Comparison of ENCODE assay signal across 7 mouse cellular contexts in the genomic region with DNA sequence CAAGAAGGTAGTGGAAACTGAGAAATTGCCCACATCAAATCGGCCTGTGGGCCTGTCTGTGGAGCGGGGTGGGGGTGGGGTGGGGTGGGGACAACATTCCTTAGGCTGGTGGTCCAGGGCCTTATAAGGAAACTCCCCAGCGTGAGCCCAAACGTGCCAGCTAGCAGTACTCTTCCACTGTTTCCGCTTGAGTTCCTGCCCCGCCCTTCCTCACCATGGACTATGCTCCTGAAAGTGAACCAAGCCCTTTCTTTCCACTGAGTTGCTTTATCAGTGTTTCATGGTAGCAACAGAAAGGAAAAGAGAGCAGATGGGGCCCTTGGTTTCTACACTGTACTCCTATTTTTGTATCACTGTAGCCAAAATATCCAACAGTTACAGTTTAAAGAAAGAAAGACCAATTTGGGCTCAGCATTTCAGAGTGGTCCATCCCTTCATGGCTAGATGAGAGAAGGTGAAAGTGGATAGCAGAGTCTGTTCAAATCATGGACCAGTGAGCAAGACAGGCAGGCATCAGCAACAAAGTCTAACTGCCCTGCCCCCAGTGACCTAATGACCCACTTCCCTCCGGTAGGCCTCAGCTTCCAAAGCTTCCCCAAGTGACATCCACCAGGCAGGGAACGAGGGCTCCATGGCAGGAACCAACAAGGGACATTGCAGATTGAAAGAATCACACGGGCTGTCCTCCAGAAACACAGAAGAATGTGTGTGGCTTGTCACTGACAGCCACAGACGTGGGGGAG. TPM values are rescaled to one million over a fixed set of nuclear protein-coding genes. Genes with fewer than 3 reads are reported as not detected.
DNase-seq lines count a peak whose midpoint lies in the region; ATAC-seq lines count a peak whose summit lies in the region.

No protein-coding gene starts in this region.

- peak; percentile 70 for DNase-seq in forebrain, embryonic 11.5 days (ENCODE audit: low spot score)
- DNase-seq in cerebellum, adult 8-10 months: no peak
- DNase-seq in testis, postnatal 14 days (ENCODE audit: low spot score): no peak

- no peaks in the 10 kb centered on the region for H3K27me3 ChIP-seq in forebrain, embryonic 11.5 days (ENCODE audit: control insufficient read depth, insufficient read depth, low read length)
- H3K27me3 ChIP-seq in intestine, embryonic 15.5 days (replicated peaks): no peaks in the 10 kb centered on the region
- H3K27me3 ChIP-seq in liver, embryonic 16.5 days (ENCODE audit: control insufficient read depth, insufficient read depth, low read depth, low read length): no peaks in the 10 kb centered on the region
- no peaks in the 10 kb centered on the region for H3K27me3 ChIP-seq in stomach, embryonic 16.5 days (ENCODE audit: control insufficient read depth, insufficient read depth, low read length)

- 0 out of 2 replicates have a peak overlapping the region, but pooled peaks have one; percentile 5 for H3K4me2 ChIP-seq in forebrain, embryonic 11.5 days (ENCODE audit: low read depth, low read length, severe bottlenecking)
- peak overlapping the region; percentile 35 for H3K4me2 ChIP-seq in intestine, embryonic 15.5 days (replicated peaks)
- peak overlapping the region; percentile 27; the same call in 1 of the 2 replicates for H3K4me2 ChIP-seq in liver, embryonic 16.5 days (ENCODE audit: low read depth, low read length)
- peak overlapping the region; percentile 42 for H3K4me2 ChIP-seq in stomach, embryonic 16.5 days (ENCODE audit: low read depth, low read length)

- H3K4me1 ChIP-seq in brown adipose tissue, adult 24 weeks (ENCODE audit: control insufficient read depth, insufficient read depth, insufficient read length, low read length): peaks cover 15% of the 10 kb centered on the region
- peaks cover 14% of the 10 kb centered on the region; the same call in 1 of the 2 replicates for H3K4me1 ChIP-seq in forebrain, embryonic 11.5 days (replicated peaks; ENCODE audit: control insufficient read depth, insufficient read depth, low read length)
- peaks cover 25% of the 10 kb centered on the region for H3K4me1 ChIP-seq in intestine, embryonic 15.5 days (replicated peaks)
- peaks cover 33% of the 10 kb centered on the region for H3K4me1 ChIP-seq in liver, embryonic 16.5 days (ENCODE audit: control insufficient read depth, low read depth, low read length)
- peaks cover 43% of the 10 kb centered on the region for H3K4me1 ChIP-seq in stomach, embryonic 16.5 days (ENCODE audit: control insufficient read depth, insufficient read depth, low read length)

- H3K36me3 ChIP-seq in forebrain, embryonic 11.5 days (ENCODE audit: control insufficient read depth, insufficient read depth, low read length): no peaks in the 10 kb centered on the region
- no peaks in the 10 kb centered on the region for H3K36me3 ChIP-seq in intestine, embryonic 15.5 days
- H3K36me3 ChIP-seq in liver, embryonic 16.5 days (ENCODE audit: control insufficient read depth, insufficient read depth): no peaks in the 10 kb centered on the region
- no peaks in the 10 kb centered on the region for H3K36me3 ChIP-seq in stomach, embryonic 16.5 days (ENCODE audit: control insufficient read depth, insufficient read depth, low read length)

- no peak overlapping the region for H3K4me3 ChIP-seq in brown adipose tissue, adult 24 weeks (ENCODE audit: insufficient read depth, low read depth, low read length)
- H3K4me3 ChIP-seq in forebrain, embryonic 11.5 days (ENCODE audit: low read depth, low read length): no peak overlapping the region
- H3K4me3 ChIP-seq in intestine, embryonic 15.5 days (replicated peaks): no peak overlapping the region
- no peak overlapping the region for H3K4me3 ChIP-seq in liver, embryonic 16.5 days (ENCODE audit: low read depth, low read length)
- H3K4me3 ChIP-seq in stomach, embryonic 16.5 days (replicated peaks; ENCODE audit: low read length): peak overlapping the region; percentile 19

- peak overlapping the region; percentile 98 for H3K27ac ChIP-seq in brown adipose tissue, adult 24 weeks (replicated peaks; ENCODE audit: low read depth, low read length)
- H3K27ac ChIP-seq in forebrain, embryonic 11.5 days (ENCODE audit: low read depth, low read length): peak overlapping the region; percentile 62
- peak overlapping the region; percentile 97 for H3K27ac ChIP-seq in intestine, embryonic 15.5 days
- H3K27ac ChIP-seq in liver, embryonic 16.5 days (ENCODE audit: low read length): peak overlapping the region; percentile 78
- H3K27ac ChIP-seq in stomach, embryonic 16.5 days (ENCODE audit: low read length): peak overlapping the region; percentile 100

- H3K9ac ChIP-seq in forebrain, embryonic 11.5 days (ENCODE audit: low read length): no peak overlapping the region
- peak overlapping the region; percentile 23; the same call in 1 of the 2 replicates for H3K9ac ChIP-seq in intestine, embryonic 15.5 days
- peak overlapping the region; percentile 21 for H3K9ac ChIP-seq in liver, embryonic 16.5 days (ENCODE audit: low read depth, low read length)
- H3K9ac ChIP-seq in stomach, embryonic 16.5 days (ENCODE audit: low read length): peak overlapping the region; percentile 63

- WGBS in forebrain, embryonic 11.5 days: 12% methylated on average over 10 of the region's 10 CpGs
- 12% methylated on average over 10 of the region's 10 CpGs for WGBS in intestine, embryonic 15.5 days
- 12% methylated on average over 10 of the region's 10 CpGs for WGBS in liver, embryonic 16.5 days (ENCODE audit: insufficient replicate concordance)
- WGBS in stomach, embryonic 16.5 days: 17% methylated on average over 10 of the region's 10 CpGs

- H3K9me3 ChIP-seq in forebrain, embryonic 11.5 days (ENCODE audit: control insufficient read depth, low read length): no peaks in the 10 kb centered on the region
- no peaks in the 10 kb centered on the region for H3K9me3 ChIP-seq in intestine, embryonic 15.5 days
- H3K9me3 ChIP-seq in liver, embryonic 16.5 days (replicated peaks; ENCODE audit: control insufficient read depth, low read length): no peaks in the 10 kb centered on the region
- no peaks in the 10 kb centered on the region for H3K9me3 ChIP-seq in stomach, embryonic 16.5 days (replicated peaks; ENCODE audit: control insufficient read depth, low read length)

- ATAC-seq in forebrain, embryonic 11.5 days (replicated peaks; ENCODE audit: low FRiP score): peak; percentile 42; the same call in 1 of the 2 replicates
- peak; percentile 82 for ATAC-seq in intestine, embryonic 15.5 days
- ATAC-seq in liver, embryonic 16.5 days (ENCODE audit: low read depth): peak; percentile 49
- ATAC-seq in stomach, embryonic 16.5 days (ENCODE audit: insufficient read depth, low FRiP score): peak; percentile 74

RNA-seq across cellular contexts. Expression of a gene that starts 5.3 kb away (rescaled TPM):
- polyA plus RNA-seq in brown adipose tissue, adult 24 weeks (2012; ENCODE audit: insufficient read depth, insufficient read length, missing spikeins): 122 and 131 TPM in 2 replicates
- 338 and 382 TPM in 2 replicates for polyA plus RNA-seq in forebrain, embryonic 11.5 days (2014; fragmentation: Nextera tagmentation; extraction: Ambion mirVana)
- 210 and 237 TPM in 2 replicates for polyA plus RNA-seq in intestine, embryonic 15.5 days (2015; fragmentation: Nextera tagmentation; extraction: Ambion mirVana)
- 69.0 and 80.7 TPM in 2 replicates for polyA plus RNA-seq in liver, embryonic 16.5 days (2015; fragmentation: Nextera tagmentation; extraction: Ambion mirVana)
- 170 and 200 TPM in 2 replicates for polyA plus RNA-seq in stomach, embryonic 16.5 days (2015; fragmentation: Nextera tagmentation; extraction: Ambion mirVana)

RNA-seq across cellular contexts. Expression of a gene that starts 14.2 kb away (rescaled TPM):
- polyA plus RNA-seq in brown adipose tissue, adult 24 weeks (2012; ENCODE audit: insufficient read depth, insufficient read length, missing spikeins): 2.5 and 4.6 TPM in 2 replicates
- 2.1 and 2.4 TPM in 2 replicates for polyA plus RNA-seq in forebrain, embryonic 11.5 days (2014; fragmentation: Nextera tagmentation; extraction: Ambion mirVana)
- polyA plus RNA-seq in intestine, embryonic 15.5 days (2015; fragmentation: Nextera tagmentation; extraction: Ambion mirVana): 4.5 and 5.6 TPM in 2 replicates
- 8.1 and 8.7 TPM in 2 replicates for polyA plus RNA-seq in liver, embryonic 16.5 days (2015; fragmentation: Nextera tagmentation; extraction: Ambion mirVana)
- polyA plus RNA-seq in stomach, embryonic 16.5 days (2015; fragmentation: Nextera tagmentation; extraction: Ambion mirVana): 5.0 and 5.9 TPM in 2 replicates

RNA-seq across cellular contexts. Expression of a gene that starts 22.0 kb away (rescaled TPM):
- 3,379 and 3,601 TPM in 2 replicates for polyA plus RNA-seq in brown adipose tissue, adult 24 weeks (2012; ENCODE audit: insufficient read depth, insufficient read length, missing spikeins)
- polyA plus RNA-seq in forebrain, embryonic 11.5 days (2014; fragmentation: Nextera tagmentation; extraction: Ambion mirVana): 70.6 and 74.0 TPM in 2 replicates
- 234 and 260 TPM in 2 replicates for polyA plus RNA-seq in intestine, embryonic 15.5 days (2015; fragmentation: Nextera tagmentation; extraction: Ambion mirVana)
- 172 and 201 TPM in 2 replicates for polyA plus RNA-seq in liver, embryonic 16.5 days (2015; fragmentation: Nextera tagmentation; extraction: Ambion mirVana)
- 227 and 230 TPM in 2 replicates for polyA plus RNA-seq in stomach, embryonic 16.5 days (2015; fragmentation: Nextera tagmentation; extraction: Ambion mirVana)

RNA-seq across cellular contexts. Expression of a gene that starts 30.6 kb away (rescaled TPM):
- polyA plus RNA-seq in brown adipose tissue, adult 24 weeks (2012; ENCODE audit: insufficient read depth, insufficient read length, missing spikeins): 12.0 and 14.6 TPM in 2 replicates
- polyA plus RNA-seq in forebrain, embryonic 11.5 days (2014; fragmentation: Nextera tagmentation; extraction: Ambion mirVana): 1.1 and 1.7 TPM in 2 replicates
- polyA plus RNA-seq in intestine, embryonic 15.5 days (2015; fragmentation: Nextera tagmentation; extraction: Ambion mirVana): 1,462 and 1,582 TPM in 2 replicates
- 6.2 and 22.3 TPM in 2 replicates for polyA plus RNA-seq in liver, embryonic 16.5 days (2015; fragmentation: Nextera tagmentation; extraction: Ambion mirVana)
- polyA plus RNA-seq in stomach, embryonic 16.5 days (2015; fragmentation: Nextera tagmentation; extraction: Ambion mirVana): 353 and 382 TPM in 2 replicates

RNA-seq across cellular contexts. Expression of a gene that starts 35.7 kb away (rescaled TPM):
- polyA plus RNA-seq in brown adipose tissue, adult 24 weeks (2012; ENCODE audit: insufficient read depth, insufficient read length, missing spikeins): 15.5 and 16.9 TPM in 2 replicates
- 45.6 and 49.9 TPM in 2 replicates for polyA plus RNA-seq in forebrain, embryonic 11.5 days (2014; fragmentation: Nextera tagmentation; extraction: Ambion mirVana)
- 40.2 and 43.7 TPM in 2 replicates for polyA plus RNA-seq in intestine, embryonic 15.5 days (2015; fragmentation: Nextera tagmentation; extraction: Ambion mirVana)
- polyA plus RNA-seq in liver, embryonic 16.5 days (2015; fragmentation: Nextera tagmentation; extraction: Ambion mirVana): 29.3 TPM in 2 replicates
- polyA plus RNA-seq in stomach, embryonic 16.5 days (2015; fragmentation: Nextera tagmentation; extraction: Ambion mirVana): 37.2 and 38.9 TPM in 2 replicates

Comparison
In these comparisons a context has a peak if more than half of its experiments do, and no peak if none do; other contexts are left out.
1. RNA of a gene that starts 22.0 kb away (polyA plus RNA-seq): 3,379 to 3,601 TPM in brown adipose tissue, adult 24 weeks; 234 to 260 TPM in intestine, embryonic 15.5 days, 227 to 230 TPM in stomach, embryonic 16.5 days, 172 to 201 TPM in liver, embryonic 16.5 days and 70.6 to 74.0 TPM in forebrain, embryonic 11.5 days; every median in the first group is over 10 times any median in the second.
2. Peak in every context shown above with its lines, with median percentiles within 50 percentile points of each other: H3K27ac ChIP-seq, ATAC-seq and H3K4me2 ChIP-seq.